ENCODE assay signal across 13 mouse cellular contexts in the genomic region with DNA sequence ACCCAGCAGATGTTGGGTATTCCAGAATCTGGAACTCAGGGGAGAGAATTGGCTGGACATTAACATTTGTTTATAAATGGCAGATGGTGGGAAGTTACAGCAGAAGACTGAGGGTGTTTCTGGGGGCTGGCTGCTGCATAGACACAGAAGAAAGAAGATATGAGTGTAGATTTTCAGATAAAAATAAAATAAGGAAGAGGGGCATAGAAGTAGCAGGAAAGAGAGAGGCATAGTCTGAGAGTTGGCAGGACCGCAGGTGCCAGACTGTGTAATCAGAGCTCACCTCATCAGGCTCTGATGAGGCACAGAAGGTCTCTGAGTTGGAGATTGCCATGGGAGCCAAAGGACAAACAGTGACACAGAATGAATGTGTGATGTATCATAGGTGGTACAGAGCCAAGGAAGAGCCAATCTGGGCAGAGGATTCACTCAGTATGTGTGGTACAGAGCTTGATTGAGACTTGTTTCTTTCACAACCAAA.
DNase-seq lines count a peak whose midpoint lies in the region; ATAC-seq and TF ChIP-seq lines count a peak whose summit lies in the region.
"Had no signal": no experiment of that assay in that cellular context is flagged by ENCODE, and none has a peak within 500 bp of the region (broad histone marks: within the 10 kb centered on the region; RNA-seq: fewer than 3 reads in every experiment).

No protein-coding gene starts in this region.

- H3K4me3 ChIP-seq in forebrain, embryonic 14.5 days (ENCODE audit: low read depth, low read length) = no peak overlapping the region
- no peak overlapping the region for H3K4me3 ChIP-seq in forebrain, embryonic 15.5 days
- no peak overlapping the region for H3K4me3 ChIP-seq in left cerebral cortex, adult 2 months
- H3K4me3 ChIP-seq: heart, embryonic 15.5 days; limb, embryonic 12.5 days; midbrain, embryonic 15.5 days; neural tube, embryonic 12.5 days had no signal

- H3K27me3 ChIP-seq in forebrain, embryonic 14.5 days (replicated peaks; ENCODE audit: control insufficient read depth, insufficient read depth, low read length) = no peaks in the 10 kb centered on the region
- no peaks in the 10 kb centered on the region for H3K27me3 ChIP-seq in forebrain, embryonic 15.5 days
- H3K27me3 ChIP-seq: heart, embryonic 15.5 days; limb, embryonic 12.5 days; midbrain, embryonic 15.5 days; neural tube, embryonic 12.5 days had no signal

- TF ChIP-seq CTCF in left cerebral cortex, adult 2 months (IDR thresholded peaks at IDR 0.05) = no peak

- intact Hi-C loops in left cerebral cortex, adult 2 months (cut with DNase I) = loop anchor here (2.0 to 10.0 kb wide), 2 partner anchors 141 to 281 kb away; no protein-coding TSS in a partner anchor

- H3K36me3 ChIP-seq in forebrain, embryonic 14.5 days (ENCODE audit: control insufficient read depth, insufficient read depth, low read length) = no peaks in the 10 kb centered on the region
- no peaks in the 10 kb centered on the region for H3K36me3 ChIP-seq in forebrain, embryonic 15.5 days
- H3K36me3 ChIP-seq: heart, embryonic 15.5 days; limb, embryonic 12.5 days; midbrain, embryonic 15.5 days; neural tube, embryonic 12.5 days had no signal

- peak; percentile 14 for DNase-seq in forebrain, embryonic 14.5 days (ENCODE audit: low spot score)
- DNase-seq in right cerebral cortex, adult 2 months (ENCODE audit: low spot score in 2 of 2) = peak; percentile 15 to 41
- DNase-seq in right cerebral cortex, postnatal 4 days = no peak
- peak; percentile 7 to 25 for DNase-seq in left cerebral cortex, adult 2 months (ENCODE audit: extremely low spot score in 1 of 2, low spot score in 2 of 2)
- DNase-seq in yolk sac, embryonic 10.5 days (ENCODE audit: low spot score) = no peak
- DNase-seq: gastrocnemius, postnatal 25 days had no signal

- no peak overlapping the region for H3K9ac ChIP-seq in forebrain, embryonic 14.5 days (ENCODE audit: low read length)
- H3K9ac ChIP-seq in forebrain, embryonic 15.5 days (replicated peaks) = no peak overlapping the region
- H3K9ac ChIP-seq: heart, embryonic 15.5 days; limb, embryonic 12.5 days; midbrain, embryonic 15.5 days; neural tube, embryonic 12.5 days had no signal

- no peak for ATAC-seq in forebrain, embryonic 14.5 days
- ATAC-seq in forebrain, embryonic 15.5 days (replicated peaks) = no peak
- no peak for ATAC-seq in erythroid progenitor cell, adult 5-6 weeks (replicated peaks; ENCODE audit: low FRiP score, poor library complexity, severe bottlenecking)
- ATAC-seq: midbrain, embryonic 15.5 days had no signal

- H3K4me2 ChIP-seq in forebrain, embryonic 14.5 days (ENCODE audit: low read length) = no peak overlapping the region
- H3K4me2 ChIP-seq in forebrain, embryonic 15.5 days (replicated peaks) = no peak overlapping the region
- H3K4me2 ChIP-seq: heart, embryonic 15.5 days; limb, embryonic 12.5 days; midbrain, embryonic 15.5 days; neural tube, embryonic 12.5 days had no signal

- H3K27ac ChIP-seq in forebrain, embryonic 14.5 days (ENCODE audit: low read depth, low read length) = no peak overlapping the region
- no peak overlapping the region for H3K27ac ChIP-seq in forebrain, embryonic 15.5 days (replicated peaks)
- no peak overlapping the region for H3K27ac ChIP-seq in left cerebral cortex, adult 2 months
- H3K27ac ChIP-seq: heart, embryonic 15.5 days; limb, embryonic 12.5 days; macrophage; midbrain, embryonic 15.5 days; neural tube, embryonic 12.5 days had no signal

- no peaks in the 10 kb centered on the region for H3K9me3 ChIP-seq in forebrain, embryonic 14.5 days (replicated peaks; ENCODE audit: control insufficient read depth, low read length)
- no peaks in the 10 kb centered on the region for H3K9me3 ChIP-seq in forebrain, embryonic 15.5 days
- H3K9me3 ChIP-seq: heart, embryonic 15.5 days; limb, embryonic 12.5 days; midbrain, embryonic 15.5 days; neural tube, embryonic 12.5 days had no signal

- no peaks in the 10 kb centered on the region for H3K4me1 ChIP-seq in forebrain, embryonic 14.5 days (ENCODE audit: control insufficient read depth, insufficient read depth, low read length)
- H3K4me1 ChIP-seq in forebrain, embryonic 15.5 days = no peaks in the 10 kb centered on the region
- H3K4me1 ChIP-seq: heart, embryonic 15.5 days; limb, embryonic 12.5 days; midbrain, embryonic 15.5 days; neural tube, embryonic 12.5 days had no signal

- 97% methylated on average over 1 of the region's 1 CpGs for WGBS in forebrain, embryonic 14.5 days
- WGBS in forebrain, embryonic 15.5 days = 93% methylated on average over 1 of the region's 1 CpGs

Comparison
In these comparisons a context has a peak if more than half of its experiments do, and no peak if none do; other contexts are left out.
1. DNase-seq: peak in forebrain, embryonic 14.5 days (single experiment), right cerebral cortex, adult 2 months (2 of 2) and left cerebral cortex, adult 2 months (2 of 2); none in right cerebral cortex, postnatal 4 days (single experiment) and yolk sac, embryonic 10.5 days (single experiment).